Mouse (Mus musculus) liver, adult 2 months (tissue): ENCODE data around the gene Cand2.

Experiments
- CTCF ChIP-seq: fragments of 200-500 bp; IDR thresholded peaks from 2 replicates; pipeline ENCODE4 v1.5.1; 2011; ENCODE audit warnings: low read depth, low read length, control low read depth
- POLR2A ChIP-seq: fragments of 200-500 bp; IDR thresholded peaks from 2 replicates; pipeline ENCODE4 v1.6.1; 2011; ENCODE audit warnings: low read length, control low read depth; ENCODE audit not compliant: insufficient read depth; ENCODE audit errors: extremely low read depth

GRCm38 (mm10) chr6:115775838-115776237 lies 1.5 kb downstream of the Cand2 start:
- TF ChIP-seq POLR2A = no peak
- TF ChIP-seq CTCF = no peak
